Mouse (Mus musculus) MEL (cell line): ENCODE measurements at regions not wholly inside any gene's neighbourhood (a gene's known extent, or its start where the extent isn't known, plus 50 kb on each side); places are given as distances from the start of the nearest gene placed in this dataset.
A peak's percentile ranks its signal among the peaks of the same experiment; 100 is the strongest.

Experiments
- DNase-seq: peaks from one replicate; pipeline ENCODE4 v3.0.0; 2011; ENCODE audit warnings: low read depth, low spot score
- H3K27ac ChIP-seq: 2 replicates; pipeline ENCODE4 v1.5.1; 2012; ENCODE audit warnings: low read depth, mild to moderate bottlenecking, control low read depth, low read length, moderate library complexity; ENCODE audit not compliant: control insufficient read depth
- H3K27me3 ChIP-seq, 2 experiments: fragments of 150-350 bp in 1 of 2; sonication (generic) in 1 of 2; 2 replicates each; pipeline ENCODE4 v1.6.1; 2012; ENCODE audit warnings: low read length in 2 of 2, mild to moderate bottlenecking in 2 of 2, improper control_type of control experiment in 1 of 2, moderate library complexity in 1 of 2; ENCODE audit not compliant: insufficient read depth in 2 of 2, control insufficient read depth in 1 of 2
- H3K36me3 ChIP-seq, 2 experiments: 2 replicates each; pipeline ENCODE4 v1.6.1; 2012 to 2014; ENCODE audit warnings: low read length in 2 of 2, improper control_type of control experiment in 1 of 2, inconsistent platforms in 1 of 2, mild to moderate bottlenecking in 1 of 2; ENCODE audit not compliant: insufficient read depth in 2 of 2, control insufficient read depth in 1 of 2
- H3K4me1 ChIP-seq, 2 experiments: fragments of 150-350 bp in 1 of 2; sonication (generic) in 1 of 2; 2 replicates each; pipeline ENCODE4 v1.6.1; 2012; ENCODE audit warnings: low read length in 2 of 2, improper control_type of control experiment in 1 of 2, mild to moderate bottlenecking in 1 of 2; ENCODE audit not compliant: insufficient read depth in 2 of 2, control insufficient read depth in 1 of 2
- H3K4me3 ChIP-seq, 2 experiments: fragments of 150-350 bp in 1 of 2; sonication (generic) in 1 of 2; 2 replicates each; pipeline ENCODE4 v1.5.1; 2012; ENCODE audit warnings: low read depth in 2 of 2, low read length in 2 of 2, mild to moderate bottlenecking in 2 of 2, moderate library complexity in 2 of 2, control low read depth in 1 of 2, improper control_type of control experiment in 1 of 2; ENCODE audit not compliant: control insufficient read depth in 1 of 2, insufficient read depth in 1 of 2
- H3K79me2 ChIP-seq: 2 replicates; pipeline ENCODE4 v1.6.1; 2012; ENCODE audit warnings: mild to moderate bottlenecking, low read length, moderate library complexity; ENCODE audit not compliant: control insufficient read depth, poor library complexity, insufficient read depth
- H3K9ac ChIP-seq: 2 replicates; pipeline ENCODE4 v1.6.1; 2012; ENCODE audit warnings: low read depth, mild to moderate bottlenecking, control low read depth, low read length, moderate library complexity; ENCODE audit not compliant: control insufficient read depth, poor library complexity, severe bottlenecking
- H3K9me3 ChIP-seq: fragments of 150-350 bp; sonication (generic); replicated peaks from 2 replicates; pipeline ENCODE4 v1.6.1; 2012; ENCODE audit warnings: mild to moderate bottlenecking, low read length, improper control_type of control experiment, moderate library complexity; ENCODE audit not compliant: insufficient read depth
- BHLHE40 ChIP-seq: IDR thresholded peaks from 2 replicates; pipeline ENCODE4 v1.6.1; 2012; ENCODE audit warnings: low read depth, mild to moderate bottlenecking, inconsistent platforms, low read length, improper control_type of control experiment, borderline replicate concordance
- CHD2 ChIP-seq: IDR thresholded peaks from 2 replicates; pipeline ENCODE4 v1.6.1; 2011; ENCODE audit warnings: low read length, improper control_type of control experiment
- E2F4 ChIP-seq: IDR thresholded peaks from 2 replicates; pipeline ENCODE4 v1.6.1; 2011; ENCODE audit warnings: low read depth, low read length, improper control_type of control experiment, borderline replicate concordance
- HCFC1 ChIP-seq: IDR thresholded peaks from 2 replicates; pipeline ENCODE4 v1.6.1; 2012; ENCODE audit warnings: low read depth, mild to moderate bottlenecking, inconsistent platforms, low read length, improper control_type of control experiment, moderate library complexity
- MAFK ChIP-seq: IDR thresholded peaks from 2 replicates; pipeline ENCODE4 v1.6.1; 2011; ENCODE audit warnings: low read depth, mild to moderate bottlenecking, low read length, improper control_type of control experiment, borderline replicate concordance
- MAZ ChIP-seq: IDR thresholded peaks from 2 replicates; pipeline ENCODE4 v1.6.1; 2012; ENCODE audit warnings: low read depth, mild to moderate bottlenecking, inconsistent platforms, low read length, improper control_type of control experiment
- MEF2A ChIP-seq: IDR thresholded peaks from 2 replicates; pipeline ENCODE4 v1.6.1; 2014; ENCODE audit warnings: low read depth, mild to moderate bottlenecking, inconsistent platforms, low read length, improper control_type of control experiment; ENCODE audit not compliant: poor library complexity, insufficient replicate concordance, severe bottlenecking; ENCODE audit errors: extremely low read depth
- MYB ChIP-seq: IDR thresholded peaks from 2 replicates; pipeline ENCODE4 v1.6.1; 2011; ENCODE audit warnings: mild to moderate bottlenecking, low read depth, low read length, improper control_type of control experiment
- MYC ChIP-seq: IDR thresholded peaks from 2 replicates; pipeline ENCODE4 v1.6.1; 2011; ENCODE audit warnings: low read depth, mild to moderate bottlenecking, low read length, improper control_type of control experiment, moderate library complexity
- NRF1 ChIP-seq: IDR thresholded peaks from 2 replicates; pipeline ENCODE4 v1.6.1; 2014; ENCODE audit warnings: low read depth, mild to moderate bottlenecking, inconsistent platforms, low read length, improper control_type of control experiment, moderate library complexity; ENCODE audit not compliant: poor library complexity, insufficient read depth, severe bottlenecking
- POLR2AphosphoS2 ChIP-seq: IDR thresholded peaks from 2 replicates; pipeline ENCODE4 v1.6.1; 2011; ENCODE audit warnings: low read length, improper control_type of control experiment
- RAD21 ChIP-seq: IDR thresholded peaks from 2 replicates; pipeline ENCODE4 v1.6.1; 2011; ENCODE audit warnings: mild to moderate bottlenecking, low read depth, low read length, improper control_type of control experiment
- TBP ChIP-seq: IDR thresholded peaks from 2 replicates; pipeline ENCODE4 v1.8.0; 2011; ENCODE audit warnings: low read depth, low read length, improper control_type of control experiment
- TCF12 ChIP-seq: IDR thresholded peaks from 2 replicates; pipeline ENCODE4 v1.6.1; 2014; ENCODE audit warnings: low read depth, mild to moderate bottlenecking, inconsistent platforms, low read length, improper control_type of control experiment, moderate library complexity
- UBTF ChIP-seq: IDR thresholded peaks from 2 replicates; pipeline ENCODE4 v1.6.1; 2012; ENCODE audit warnings: low read depth, mild to moderate bottlenecking, inconsistent platforms, low read length, improper control_type of control experiment, moderate library complexity, borderline replicate concordance; ENCODE audit not compliant: insufficient read depth
- ZKSCAN1 ChIP-seq: IDR thresholded peaks from 2 replicates; pipeline ENCODE4 v1.6.1; 2012; ENCODE audit warnings: low read depth, mild to moderate bottlenecking, inconsistent platforms, low read length, improper control_type of control experiment, moderate library complexity
- ZNF384 ChIP-seq: IDR thresholded peaks from 2 replicates; pipeline ENCODE4 v1.6.1; 2012; ENCODE audit warnings: low read depth, mild to moderate bottlenecking, inconsistent platforms, low read length, improper control_type of control experiment

DNA sequence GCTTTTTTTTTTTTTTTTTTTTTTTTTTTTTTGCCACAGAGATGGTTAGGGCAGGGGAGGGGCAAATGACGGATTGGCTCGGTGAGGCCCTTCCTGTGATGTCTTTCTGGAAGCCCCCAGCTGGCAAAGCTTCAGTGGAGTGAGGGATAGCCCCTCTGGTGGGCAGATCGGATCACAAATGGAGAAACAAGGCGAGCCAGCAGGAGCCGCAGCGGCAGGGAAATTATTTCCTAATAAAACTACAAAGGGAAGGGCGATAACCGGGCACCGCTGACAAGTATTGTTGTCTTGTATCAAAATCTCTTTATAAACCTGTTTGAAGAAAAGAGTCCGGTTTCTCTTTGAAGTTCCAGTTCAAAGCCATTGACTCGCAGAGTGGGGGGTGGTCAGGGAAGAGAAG lies 424.5 kb downstream of the Cd83 start:
- H3K9me3 ChIP-seq = no peaks in the 10 kb centered on the region
- peaks cover 6 to 15% of the 10 kb centered on the region in 2 experiments for H3K4me1 ChIP-seq
- no peaks in the 10 kb centered on the region for H3K79me2 ChIP-seq
- TF ChIP-seq ZNF384 (0 out of 2 replicates have a peak, but pooled peaks have one; percentile 9), NRF1 (no peak)
- no peak for DNase-seq
- no peak overlapping the region for H3K27ac ChIP-seq
- no peaks in the 10 kb centered on the region for H3K27me3 ChIP-seq
- peaks cover 0 to 11% of the 10 kb centered on the region in 2 experiments; a peak in 2 of 4 replicates for H3K36me3 ChIP-seq
- no peak overlapping the region for H3K9ac ChIP-seq
- no peak overlapping the region for H3K4me3 ChIP-seq

DNA sequence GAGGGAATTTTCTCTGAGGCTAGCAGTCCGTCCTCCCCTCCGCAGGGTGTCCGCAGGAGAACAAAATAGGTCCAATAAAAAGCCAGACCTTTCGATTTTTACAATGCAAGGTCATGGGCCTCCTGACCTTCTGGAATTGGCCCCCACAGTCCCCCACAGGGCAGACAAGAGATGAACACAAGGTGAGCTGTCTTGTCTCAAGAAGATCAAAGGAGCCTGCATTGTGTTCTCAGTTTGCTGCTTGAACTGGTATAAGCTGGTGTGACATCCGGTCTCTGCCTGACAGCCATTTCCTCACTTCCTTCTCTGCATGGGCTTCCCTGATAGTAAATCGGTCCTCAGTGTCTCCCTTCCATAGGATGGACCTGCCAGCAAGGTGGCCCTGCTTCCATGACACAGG lies 425.5 kb downstream of the Cd83 start:
- Histone ChIP-seq H3K27ac (no peak overlapping the region), H3K4me3 (no peak overlapping the region), H3K9ac (no peak overlapping the region), H3K4me1 (peaks cover 6 to 13% of the 10 kb centered on the region in 2 experiments), H3K79me2 (no peaks in the 10 kb centered on the region), H3K9me3 (no peaks in the 10 kb centered on the region), H3K27me3 (no peaks in the 10 kb centered on the region), H3K36me3 (peaks cover 0 to 11% of the 10 kb centered on the region in 2 experiments; a peak in 2 of 4 replicates)
- no peak for DNase-seq
- TF ChIP-seq ZKSCAN1 (no peak), UBTF (no peak), TCF12 (no peak), CHD2 (no peak), MAZ (no peak), HCFC1 (no peak), MAFK (no peak)

DNA sequence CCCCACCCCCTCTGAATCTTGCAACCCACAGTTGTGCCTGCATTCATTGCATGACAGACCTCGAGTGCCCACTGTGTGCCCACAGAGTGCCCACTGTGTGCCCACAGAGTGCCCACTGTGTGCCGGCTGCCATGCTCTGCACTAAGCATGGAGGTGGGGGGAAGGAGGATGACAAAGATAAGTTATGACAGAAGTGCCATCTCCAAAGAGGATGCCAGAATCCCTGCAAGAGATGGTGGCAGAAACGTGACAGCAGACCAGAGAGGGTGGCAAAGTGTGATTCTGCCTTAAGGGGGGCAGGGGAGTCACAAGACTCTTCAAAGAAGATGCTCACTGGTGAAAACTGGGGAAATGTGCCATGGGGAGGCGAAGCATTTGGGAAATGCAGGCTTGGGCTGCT lies 427.8 kb downstream of the Cd83 start:
- H3K4me3 ChIP-seq = no peak overlapping the region
- no peaks in the 10 kb centered on the region for H3K79me2 ChIP-seq
- TF ChIP-seq NRF1 = no peak
- no peak for TF ChIP-seq E2F4
- no peak for TF ChIP-seq MEF2A
- no peak for TF ChIP-seq MAFK
- no peak for TF ChIP-seq MAZ
- no peak for TF ChIP-seq ZNF384
- TF ChIP-seq ZKSCAN1 = no peak
- no peak for TF ChIP-seq RAD21
- no peak for TF ChIP-seq TBP
- no peak for TF ChIP-seq BHLHE40
- no peak for TF ChIP-seq MYB
- TF ChIP-seq MYC = no peak
- TF ChIP-seq POLR2AphosphoS2 = no peak
- no peak for TF ChIP-seq UBTF
- H3K9me3 ChIP-seq = no peaks in the 10 kb centered on the region
- H3K27ac ChIP-seq = no peak overlapping the region
- H3K36me3 ChIP-seq = no peaks in the 10 kb centered on the region
- H3K4me1 ChIP-seq = no peaks in the 10 kb centered on the region
- no peaks in the 10 kb centered on the region for H3K27me3 ChIP-seq
- H3K9ac ChIP-seq = no peak overlapping the region
- no peak for DNase-seq
